Mouse (Mus musculus) kidney, embryonic 14.5 days (tissue): Measurements from ENCODE around the gene Serpini1. TPM values are rescaled to one million over a fixed set of nuclear protein-coding genes. Genes with fewer than 3 reads are reported as not detected.

Experiments used
- ATAC-seq: fragments of 200-750 bp; cut with Nextera tagmentation; 2 replicates; pipeline ENCODE4 v1.8.0; 2017; ENCODE audit warnings: moderate number of reproducible peaks, mild to moderate bottlenecking, moderate TSS enrichment, moderate library complexity; ENCODE audit not compliant: low FRiP score, low TSS enrichment
- H3K27ac ChIP-seq: fragments of 300-500 bp; sonication (generic); 2 replicates; pipeline ENCODE4 v1.5.1; 2014; ENCODE audit warnings: low read depth, mild to moderate bottlenecking, low read length, moderate library complexity, mixed read lengths
- H3K27me3 ChIP-seq: fragments of 300-500 bp; sonication (generic); 2 replicates; pipeline ENCODE4 v1.6.1; 2014; ENCODE audit warnings: mild to moderate bottlenecking, low read length; ENCODE audit not compliant: control insufficient read depth, insufficient read depth
- H3K36me3 ChIP-seq: fragments of 300-500 bp; sonication (generic); 2 replicates; pipeline ENCODE4 v1.6.1; 2014; ENCODE audit warnings: low read length, mixed read lengths; ENCODE audit not compliant: control insufficient read depth, insufficient read depth
- H3K4me1 ChIP-seq: fragments of 300-500 bp; sonication (generic); 2 replicates; pipeline ENCODE4 v1.6.1; 2014; ENCODE audit warnings: low read length, mixed read lengths; ENCODE audit not compliant: control insufficient read depth, insufficient read depth
- H3K4me2 ChIP-seq: fragments of 300-500 bp; sonication (generic); replicated peaks from 2 replicates; pipeline ENCODE4 v1.6.1; 2014; ENCODE audit warnings: low read depth, mild to moderate bottlenecking, low read length
- H3K4me3 ChIP-seq: fragments of 300-500 bp; sonication (generic); 2 replicates; pipeline ENCODE4 v1.5.1; 2014; ENCODE audit warnings: mild to moderate bottlenecking, low read length
- H3K9ac ChIP-seq: fragments of 300-500 bp; sonication (generic); 2 replicates; pipeline ENCODE4 v1.6.1; 2014; ENCODE audit warnings: low read depth, mild to moderate bottlenecking, low read length, moderate library complexity
- H3K9me3 ChIP-seq: fragments of 300-500 bp; sonication (generic); 2 replicates; pipeline ENCODE4 v1.6.1; 2016; ENCODE audit warnings: low read length; ENCODE audit not compliant: control insufficient read depth
- WGBS: fragments of 180-500 bp; shearing (Covaris S2); extraction: QIAGEN DNeasy Blood & Tissue Kit; methylation state at CpG from one replicate; pipeline ENCODE4 v1.1.7; 2014; 5-methylcytosine and 5-hydroxymethylcytosine counted together
- polyA plus RNA-seq: library from polyadenylated mRNA; unstranded; fragments of >200 nt; fragmentation: Nextera tagmentation; extraction: Ambion mirVana; gene quantifications from 2 replicates; pipeline ENCODE4 v1.2.1, GENCODE M21; 2014

Serpini1 gene
- polyA plus RNA-seq, 1 experiment from 2014 or later = 4.3 TPM

- no peak overlapping the region for H3K27ac ChIP-seq
- no peaks in the 10 kb centered on the region for H3K4me1 ChIP-seq
- no peak overlapping the region for H3K9ac ChIP-seq
- no peaks in the 10 kb centered on the region for H3K36me3 ChIP-seq
- H3K27me3 ChIP-seq = no peaks in the 10 kb centered on the region
- no peak overlapping the region for H3K4me2 ChIP-seq
- H3K4me3 ChIP-seq = no peak overlapping the region
- H3K9me3 ChIP-seq = no peaks in the 10 kb centered on the region
- WGBS = 57% methylated on average over 1 of the region's 1 CpGs
- ATAC-seq = no peak
Observed at GRCm38 (mm10) chr3:75692088-75692487, 134.7 kb downstream of the Serpini1 start.

Other genes starting within 250 kb of the Serpini1 start
- not detected in 2 replicates for gene Wdr49, start 75.4 kb upstream of the Serpini1 start, polyA plus RNA-seq
- gene Pdcd10, start 691 bp upstream of the Serpini1 start, polyA plus RNA-seq = 104 and 117 TPM in 2 replicates
- not detected in 2 replicates for gene Gm29133, start 190.7 kb downstream of the Serpini1 start, polyA plus RNA-seq